Mouse (Mus musculus) right cerebral cortex, adult 2 months (tissue): Measurements from ENCODE around the gene Gm15085.
"Not testable (repeated sequence)": the region's sequence is repeated elsewhere in the genome, so short reads cannot be mapped to it uniquely, and the experiment has no call there.

Source experiments
- DNase-seq, 2 experiments: peaks; one replicate each; pipeline ENCODE4 v3.0.0; 2021 to 2022; ENCODE audit warnings: low spot score in 2 of 2

The Gm15085 gene

GRCm38 (mm10) chrX:149447317-149447716 is at the start of gene Gm15085:
Gm15085 (plus strand) TSS chrX:149447617.
- not testable (repeated sequence) for DNase-seq
